Mouse (Mus musculus) liver, embryonic 14.5 days (tissue): ENCODE results near the gene Fbxo33. TPM values are rescaled to one million over a fixed set of nuclear protein-coding genes. Genes with fewer than 3 reads are reported as not detected.
"Not testable (repeated sequence)": the region's sequence is repeated elsewhere in the genome, so short reads cannot be mapped to it uniquely, and the experiment has no call there.

Experiments
- ATAC-seq: fragments of 200-750 bp; cut with Nextera tagmentation; 2 replicates; pipeline ENCODE4 v1.8.0; 2017; ENCODE audit warnings: moderate number of reproducible peaks, mild to moderate bottlenecking, moderate library complexity; ENCODE audit not compliant: insufficient read depth
- DNase-seq, 3 experiments: peaks; one replicate each; pipeline ENCODE4 v3.0.0-alpha.2; 2012 to 2013; ENCODE audit warnings: low read depth in 3 of 3, low spot score in 3 of 3
- H3K27ac ChIP-seq: fragments of 300-500 bp; sonication (generic); 2 replicates; pipeline ENCODE4 v1.5.1; 2014; ENCODE audit warnings: moderate library complexity, mild to moderate bottlenecking, control low read depth, inconsistent platforms
- H3K27me3 ChIP-seq: fragments of 300-500 bp; sonication (generic); 2 replicates; pipeline ENCODE4 v1.6.1; 2014; ENCODE audit warnings: mild to moderate bottlenecking, low read length, moderate library complexity; ENCODE audit not compliant: control insufficient read depth, insufficient read depth
- H3K36me3 ChIP-seq: fragments of 300-500 bp; sonication (generic); replicated peaks from 2 replicates; pipeline ENCODE4 v1.6.1; 2014; ENCODE audit warnings: low read depth; ENCODE audit not compliant: control insufficient read depth, insufficient read depth
- H3K4me1 ChIP-seq, 2 experiments: fragments of 200-500 bp in 1 of 2; fragments of 300-500 bp in 1 of 2; sonication (generic) in 1 of 2; replicated peaks; 2 replicates each; pipeline ENCODE4 v1.6.1; 2012 to 2014; ENCODE audit warnings: antibody characterized with exemption in 1 of 2, inconsistent platforms in 1 of 2, low read length in 1 of 2; ENCODE audit not compliant: control insufficient read depth in 2 of 2, insufficient read depth in 2 of 2
- H3K4me2 ChIP-seq: fragments of 300-500 bp; sonication (generic); 2 replicates; pipeline ENCODE4 v1.6.1; 2014; ENCODE audit warnings: low read depth, mild to moderate bottlenecking, control low read depth, moderate library complexity
- H3K4me3 ChIP-seq, 2 experiments: fragments of 200-500 bp in 1 of 2; fragments of 300-500 bp in 1 of 2; sonication (generic) in 1 of 2; 2 replicates each; pipeline ENCODE4 v1.5.1; 2012 to 2014; ENCODE audit warnings: low read depth in 2 of 2, low read length in 2 of 2, mild to moderate bottlenecking in 2 of 2, control low read depth in 1 of 2, inconsistent platforms in 1 of 2, moderate library complexity in 1 of 2; ENCODE audit not compliant: insufficient read depth in 1 of 2
- H3K9ac ChIP-seq: fragments of 300-500 bp; sonication (generic); replicated peaks from 2 replicates; pipeline ENCODE4 v1.6.1; 2014; ENCODE audit warnings: mild to moderate bottlenecking, control low read depth, moderate library complexity
- H3K9me3 ChIP-seq: fragments of 300-500 bp; sonication (generic); 2 replicates; pipeline ENCODE4 v1.6.1; 2016; ENCODE audit warnings: low read length, mixed read lengths; ENCODE audit not compliant: control insufficient read depth
- CTCF ChIP-seq: IDR thresholded peaks from 2 replicates; pipeline ENCODE4 v1.5.1; 2016; ENCODE audit warnings: antibody characterized with exemption, low read depth, control low read depth
- EP300 ChIP-seq: IDR thresholded peaks from 2 replicates; pipeline ENCODE4 v1.6.1; 2016; ENCODE audit warnings: antibody characterized with exemption, low read depth
- WGBS: fragments of 180-500 bp; shearing (Covaris S2); extraction: QIAGEN DNeasy Blood & Tissue Kit; methylation state at CpG from one replicate; pipeline ENCODE4 v1.1.7; 2014; ENCODE audit not compliant: insufficient replicate concordance; 5-methylcytosine and 5-hydroxymethylcytosine counted together
- polyA plus RNA-seq, 2 experiments: library from polyadenylated mRNA; depleted of rRNA in 1 of 2; stranded (reverse) in 1 of 2; unstranded in 1 of 2; fragments of >200 nt; fragmentation: Nextera tagmentation in 1 of 2; extraction: Ambion mirVana in 1 of 2; gene quantifications; 2 replicates each; pipeline versions ENCODE4 v1.2.1 to v1.2.3; 2012 to 2014

Fbxo33 gene
- polyA plus RNA-seq, 2 experiments = 7.7 to 11.1 TPM

DNA sequence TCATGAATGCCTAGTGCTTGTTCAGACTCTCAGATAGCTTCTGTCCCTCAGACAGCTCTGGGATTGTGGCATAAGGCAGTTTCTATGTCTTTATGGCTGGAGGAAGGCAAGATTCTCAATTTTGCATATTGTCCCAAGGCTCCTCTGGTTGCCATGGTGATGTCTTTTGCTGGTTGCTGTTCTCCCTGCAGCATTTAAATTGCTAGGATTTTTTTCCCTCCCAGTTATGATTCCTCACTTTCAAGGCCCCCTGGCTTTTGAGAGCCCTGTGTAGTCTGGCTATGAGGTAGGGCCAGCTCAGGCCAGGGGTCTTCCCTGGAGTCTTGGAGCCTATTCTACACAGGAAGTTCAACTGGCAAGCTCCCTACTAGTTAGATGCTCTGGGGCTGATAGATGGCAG lies 40.8 kb upstream of the Fbxo33 start:
- Histone ChIP-seq H3K36me3 (no peaks in the 10 kb centered on the region), H3K9ac (no peak overlapping the region), H3K9me3 (no peaks in the 10 kb centered on the region), H3K4me1 (no peaks in the 10 kb centered on the region), H3K27me3 (no peaks in the 10 kb centered on the region), H3K4me3 (no peak overlapping the region), H3K4me2 (no peak overlapping the region), H3K27ac (no peak overlapping the region)
- ATAC-seq (no peak), DNase-seq (no peak)
- TF ChIP-seq CTCF (no peak), EP300 (no peak)

DNA sequence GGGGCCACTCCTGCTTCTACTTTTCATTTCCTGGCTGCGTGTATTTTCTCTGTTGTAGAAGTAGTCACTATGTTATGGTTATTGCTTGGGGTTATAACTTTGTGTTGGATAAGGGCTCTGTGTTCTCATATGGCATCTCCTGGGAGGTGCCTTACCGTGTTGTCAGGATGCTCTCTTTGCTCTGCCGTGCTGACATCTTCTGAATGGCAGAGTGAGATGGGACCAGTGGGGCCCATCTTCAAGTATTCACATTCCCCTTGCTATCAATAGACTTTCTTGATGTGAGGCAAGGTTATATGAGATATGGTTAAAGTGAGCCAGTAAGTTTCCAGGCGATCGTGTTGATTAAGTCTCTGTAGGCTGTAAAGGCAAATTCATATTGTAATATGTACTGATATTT lies 39.5 kb upstream of the Fbxo33 start:
- 57% methylated on average over 5 of the region's 5 CpGs for WGBS
- ATAC-seq (no peak), DNase-seq (no peak)
- no peak overlapping the region for H3K9ac ChIP-seq
- H3K4me3 ChIP-seq = no peak overlapping the region
- H3K27me3 ChIP-seq = no peaks in the 10 kb centered on the region
- no peak overlapping the region for H3K27ac ChIP-seq
- no peaks in the 10 kb centered on the region for H3K9me3 ChIP-seq
- H3K4me2 ChIP-seq = no peak overlapping the region
- TF ChIP-seq EP300 (no peak), CTCF (no peak)
- H3K36me3 ChIP-seq = no peaks in the 10 kb centered on the region
- H3K4me1 ChIP-seq = no peaks in the 10 kb centered on the region

DNA sequence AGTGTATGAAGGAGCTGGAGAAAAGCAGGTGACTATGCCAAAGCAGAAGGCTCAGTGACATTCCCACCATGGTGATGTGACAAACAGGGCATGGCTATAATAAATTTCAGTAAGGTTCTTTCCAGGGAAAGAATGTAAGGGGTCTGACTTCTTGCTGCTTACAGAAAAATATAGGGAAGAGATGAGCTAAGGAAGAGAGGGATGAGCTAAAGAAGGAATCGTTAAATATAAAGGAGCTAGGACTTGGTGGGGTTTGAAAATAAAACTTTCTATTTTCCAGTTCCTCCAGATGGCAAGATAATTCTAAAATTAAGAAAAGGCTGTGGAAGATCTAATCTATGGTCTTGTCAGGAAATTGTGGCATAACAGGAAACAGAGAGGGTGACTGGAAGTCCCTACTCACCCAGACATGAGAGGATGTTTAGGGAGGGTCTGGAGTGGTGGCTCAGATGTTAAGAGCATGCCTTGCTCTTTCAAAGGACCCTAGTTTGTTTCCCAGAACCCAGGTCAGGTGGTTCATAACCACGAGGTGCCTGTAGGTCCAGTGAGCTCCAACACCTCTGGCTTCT lies 30.8 kb upstream of the Fbxo33 start:
- TF ChIP-seq CTCF = no peak
- no peaks in the 10 kb centered on the region for H3K4me1 ChIP-seq
- no peaks in the 10 kb centered on the region for H3K36me3 ChIP-seq
- H3K4me2 ChIP-seq = no peak overlapping the region
- H3K4me3 ChIP-seq = no peak overlapping the region
- no peak overlapping the region for H3K9ac ChIP-seq
- WGBS = 19% methylated on average over 2 of the region's 2 CpGs
- ATAC-seq (no peak), DNase-seq (no peak)
- no peaks in the 10 kb centered on the region for H3K9me3 ChIP-seq
- no peak overlapping the region for H3K27ac ChIP-seq
- H3K27me3 ChIP-seq = no peaks in the 10 kb centered on the region

DNA sequence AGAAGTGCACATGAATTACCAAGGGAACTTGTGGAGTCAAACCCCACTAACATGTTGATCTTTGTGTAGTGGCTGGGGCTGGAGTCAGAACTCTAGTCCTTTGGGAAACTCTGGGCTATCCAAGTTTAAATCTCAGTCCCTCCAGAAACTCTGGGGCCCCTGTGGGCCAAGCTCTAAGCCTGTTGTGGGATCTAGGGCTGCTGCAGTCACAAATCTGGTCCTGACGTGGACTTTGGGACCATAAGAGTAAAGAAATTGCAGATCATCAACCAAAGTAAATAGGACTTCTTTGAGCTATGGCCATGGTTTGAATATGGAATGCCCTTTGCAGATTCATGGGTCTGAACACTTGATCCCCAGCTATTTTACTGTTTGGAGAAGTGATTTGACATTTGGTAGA lies 29.4 kb upstream of the Fbxo33 start:
- DNase-seq (no peak), ATAC-seq (no peak)
- Histone ChIP-seq H3K4me2 (no peak overlapping the region), H3K9ac (no peak overlapping the region), H3K4me3 (no peak overlapping the region), H3K27ac (no peak overlapping the region), H3K36me3 (no peaks in the 10 kb centered on the region), H3K4me1 (no peaks in the 10 kb centered on the region), H3K9me3 (no peaks in the 10 kb centered on the region), H3K27me3 (no peaks in the 10 kb centered on the region)
- 39% methylated on average over 1 of the region's 1 CpGs for WGBS
- TF ChIP-seq CTCF = no peak
- TF ChIP-seq EP300 = no peak

DNA sequence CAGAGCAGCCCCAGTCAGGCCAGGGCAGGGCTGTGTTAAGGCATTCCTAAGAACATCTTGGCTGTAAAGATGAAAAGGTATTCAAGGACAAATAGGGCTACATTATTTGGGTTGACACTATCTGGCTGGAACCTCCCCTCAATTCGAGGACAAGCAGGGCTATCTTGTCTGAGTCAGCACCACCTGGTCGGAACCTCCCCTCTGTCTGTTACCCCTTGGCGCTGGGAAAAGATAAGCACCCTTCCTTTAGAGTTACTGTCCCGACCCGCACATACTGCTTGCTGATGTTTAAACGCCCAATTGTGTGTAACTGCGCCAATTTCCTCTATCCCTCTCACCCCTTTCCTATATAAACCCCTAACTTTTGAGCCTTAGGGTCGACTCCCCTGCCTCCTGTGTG lies 21.5 kb upstream of the Fbxo33 start:
- not testable (repeated sequence) for H3K27ac ChIP-seq, H3K4me1 ChIP-seq, H3K4me2 ChIP-seq, H3K9ac ChIP-seq, H3K27me3 ChIP-seq, H3K36me3 ChIP-seq, ATAC-seq, DNase-seq, H3K9me3 ChIP-seq, H3K4me3 ChIP-seq
- WGBS = 61% methylated on average over 8 of the region's 8 CpGs

DNA sequence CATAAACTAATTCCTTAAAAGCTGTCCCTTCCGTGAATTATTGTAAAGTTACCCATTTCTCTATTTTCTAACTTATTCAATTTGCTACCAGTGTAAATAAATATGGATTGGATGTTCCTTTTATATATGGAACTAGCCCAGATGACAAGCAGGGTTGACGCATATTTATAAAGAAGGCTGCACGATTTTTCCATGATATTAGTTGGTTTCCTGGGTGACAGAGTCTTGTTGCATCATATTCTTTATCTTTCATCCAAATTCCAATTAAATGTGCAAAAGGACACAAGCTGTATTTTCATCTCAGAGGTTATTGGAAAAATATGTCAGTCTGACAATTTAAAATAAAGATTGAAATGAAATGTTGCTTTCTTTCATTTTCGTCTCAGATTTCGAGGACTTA lies 18.9 kb upstream of the Fbxo33 start:
- DNase-seq = no peak
- ATAC-seq = no peak
- Histone ChIP-seq H3K4me2 (no peak overlapping the region), H3K9ac (no peak overlapping the region), H3K4me1 (no peaks in the 10 kb centered on the region), H3K4me3 (no peak overlapping the region), H3K36me3 (no peaks in the 10 kb centered on the region), H3K27ac (no peak overlapping the region), H3K27me3 (no peaks in the 10 kb centered on the region), H3K9me3 (no peaks in the 10 kb centered on the region)
- TF ChIP-seq CTCF (no peak), EP300 (no peak)
- WGBS = 68% methylated on average over 5 of the region's 5 CpGs
